Mouse (Mus musculus) lung, embryonic 15.5 days (tissue): ENCODE data around the gene Gm17584. TPM values are rescaled to one million over a fixed set of nuclear protein-coding genes. Genes with fewer than 3 reads are reported as not detected.
"Not testable (repeated sequence)": the region's sequence is repeated elsewhere in the genome, so short reads cannot be mapped to it uniquely, and the experiment has no call there.

Experiments used
- ATAC-seq: fragments of 200-750 bp; cut with Nextera tagmentation; 2 replicates; pipeline ENCODE4 v1.8.0; 2017; ENCODE audit warnings: moderate number of reproducible peaks, borderline replicate concordance; ENCODE audit not compliant: low FRiP score, low TSS enrichment; ENCODE audit errors: extremely low read depth
- H3K27ac ChIP-seq: fragments of 300-500 bp; sonication (generic); 2 replicates; pipeline ENCODE4 v1.5.1; 2015; ENCODE audit warnings: moderate library complexity, mild to moderate bottlenecking, inconsistent platforms
- H3K27me3 ChIP-seq: fragments of 300-500 bp; sonication (generic); 2 replicates; pipeline ENCODE4 v1.6.1; 2015; ENCODE audit warnings: inconsistent platforms
- H3K36me3 ChIP-seq: fragments of 300-500 bp; sonication (generic); 2 replicates; pipeline ENCODE4 v1.6.1; 2015; ENCODE audit warnings: inconsistent platforms
- H3K4me1 ChIP-seq: fragments of 300-500 bp; sonication (generic); 2 replicates; pipeline ENCODE4 v1.6.1; 2015; ENCODE audit warnings: inconsistent platforms
- H3K4me2 ChIP-seq: fragments of 300-500 bp; sonication (generic); 2 replicates; pipeline ENCODE4 v1.6.1; 2015; ENCODE audit warnings: inconsistent platforms, mild to moderate bottlenecking, moderate library complexity
- H3K4me3 ChIP-seq: fragments of 300-500 bp; sonication (generic); 2 replicates; pipeline ENCODE4 v1.5.1; 2015; ENCODE audit warnings: mild to moderate bottlenecking, inconsistent platforms
- H3K9ac ChIP-seq: fragments of 300-500 bp; sonication (generic); 2 replicates; pipeline ENCODE4 v1.6.1; 2015; ENCODE audit warnings: inconsistent platforms
- H3K9me3 ChIP-seq: fragments of 300-500 bp; sonication (generic); 2 replicates; pipeline ENCODE4 v1.6.1; 2016; ENCODE audit warnings: inconsistent platforms
- WGBS: fragments of 180-500 bp; shearing (Covaris S2); methylation state at CpG from one replicate; pipeline ENCODE4 v1.1.7; 2015; 5-methylcytosine and 5-hydroxymethylcytosine counted together
- polyA plus RNA-seq: library from polyadenylated mRNA; unstranded; fragments of >200 nt; fragmentation: Nextera tagmentation; extraction: Ambion mirVana; gene quantifications from 2 replicates; pipeline ENCODE4 v1.2.1, GENCODE M21; 2015

Gene Gm17584
- polyA plus RNA-seq, result not detected in 2 replicates

- H3K4me1 ChIP-seq, ATAC-seq, H3K9ac ChIP-seq, H3K27me3 ChIP-seq, H3K27ac ChIP-seq, H3K4me3 ChIP-seq, H3K4me2 ChIP-seq, H3K36me3 ChIP-seq, H3K9me3 ChIP-seq: not testable (repeated sequence)
- WGBS, result no CpG with 5 or more reads among the region's 4 CpGs
These were observed at the start of gene Gm17584 for GRCm38 (mm10) chrX:124500263-124500662. TSS of gene Gm17584 (plus strand) at chrX:124500563.

Other genes with a start within 250 kb of the Gm17584 start
- gene Gm17469, start 129.3 kb downstream of the Gm17584 start, polyA plus RNA-seq, result not detected in 2 replicates